Mouse (Mus musculus) CD4-positive, CD25-positive, alpha-beta regulatory T cell, adult 2 months (primary cell): ENCODE data around the gene Cit.

ENCODE experiments used
- DNase-seq: peaks from one replicate; pipeline ENCODE4 v3.0.0-alpha.2; 2012; ENCODE audit warnings: low read depth, low spot score

The Cit gene

DNA sequence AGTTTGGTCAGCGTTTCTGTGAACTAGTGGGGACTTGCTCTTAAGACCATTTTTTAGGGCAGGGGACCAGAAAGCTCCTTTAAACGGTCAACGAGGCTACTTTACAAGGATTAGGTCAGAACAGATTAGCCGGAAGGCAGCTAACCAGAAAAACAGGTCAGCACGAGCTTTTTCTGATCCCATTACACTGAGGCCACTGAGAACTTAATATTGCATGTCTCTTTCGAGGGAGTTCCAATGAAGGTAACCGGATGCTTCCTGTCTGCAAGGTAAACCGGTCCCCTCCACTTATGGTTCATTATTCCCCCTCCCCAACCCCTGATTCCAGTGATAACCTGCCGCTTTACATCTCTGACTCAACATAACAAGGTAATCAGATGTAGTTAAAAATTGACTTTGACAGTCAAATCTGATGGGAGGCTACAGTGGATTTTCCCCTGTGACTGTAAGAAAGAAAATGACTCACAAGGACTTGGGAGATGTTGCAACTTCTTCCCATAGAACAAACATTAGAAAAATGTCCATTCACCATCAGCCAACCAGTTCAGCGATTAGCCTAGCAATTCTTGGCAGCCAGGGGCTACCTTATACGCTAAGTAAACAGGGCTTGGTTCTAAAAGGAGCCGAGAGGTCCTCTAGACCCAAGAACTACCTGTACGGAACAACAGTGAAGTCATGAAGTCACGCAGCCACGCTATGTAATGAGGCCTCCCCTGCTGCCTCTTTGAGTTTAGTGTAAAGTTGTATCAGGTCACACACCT, 164.2 kb downstream of the Cit start:
- DNase-seq = no peak

- no peak for DNase-seq
Measured at GRCm38 (mm10) chr5:116009884-116010627, 165.0 kb downstream of the Cit start.

DNA sequence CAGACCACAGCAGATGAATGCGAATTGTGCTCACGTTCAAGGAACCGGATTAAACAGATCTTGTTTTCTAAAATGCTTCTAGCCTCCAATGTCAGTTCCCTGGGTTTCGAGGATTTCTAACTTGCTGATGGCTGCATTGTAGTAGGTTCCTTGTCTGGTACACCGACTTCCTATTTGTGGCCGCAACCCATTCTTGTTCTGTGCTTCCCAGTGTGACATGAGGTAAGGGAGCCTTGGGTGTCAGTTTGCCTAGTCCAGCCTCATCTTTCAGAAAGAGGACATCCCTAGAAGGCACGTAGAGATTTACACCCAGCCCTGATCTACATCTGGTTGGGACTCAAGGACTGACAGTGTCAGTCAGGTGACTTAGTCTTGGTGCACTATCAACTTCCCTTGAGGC, 166.6 kb downstream of the Cit start:
- DNase-seq = no peak

DNA sequence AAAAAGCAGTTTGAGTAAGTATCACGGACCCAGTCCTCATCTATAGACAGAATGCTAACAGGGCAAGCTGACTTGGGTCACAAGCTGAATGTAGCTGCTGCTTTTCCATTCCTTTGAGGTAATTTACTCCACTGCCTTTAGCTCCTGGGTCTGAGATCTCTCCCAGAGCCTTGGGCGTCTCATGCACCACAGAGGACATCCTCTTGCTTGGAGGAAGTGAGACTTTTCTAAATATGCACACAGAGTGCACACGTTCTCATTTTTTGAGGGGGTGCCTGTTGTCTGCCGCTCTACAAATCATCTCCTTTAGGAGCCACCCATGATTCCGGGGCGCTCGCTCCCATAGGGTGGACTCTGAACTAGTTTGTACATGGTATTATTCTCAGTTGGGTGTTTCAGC, 167.4 kb downstream of the Cit start:
- no peak for DNase-seq

GRCm38 (mm10) chr5:116013821-116014220, 168.7 kb downstream of the Cit start:
- DNase-seq = no peak

- no peak for DNase-seq
Measured at GRCm38 (mm10) chr5:116014237-116014636, 169.2 kb downstream of the Cit start.

GRCm38 (mm10) chr5:116016542-116016941, 171.5 kb downstream of the Cit start:
- DNase-seq = no peak

- no peak for DNase-seq
Measured at GRCm38 (mm10) chr5:116017391-116017790, 172.3 kb downstream of the Cit start.

DNA sequence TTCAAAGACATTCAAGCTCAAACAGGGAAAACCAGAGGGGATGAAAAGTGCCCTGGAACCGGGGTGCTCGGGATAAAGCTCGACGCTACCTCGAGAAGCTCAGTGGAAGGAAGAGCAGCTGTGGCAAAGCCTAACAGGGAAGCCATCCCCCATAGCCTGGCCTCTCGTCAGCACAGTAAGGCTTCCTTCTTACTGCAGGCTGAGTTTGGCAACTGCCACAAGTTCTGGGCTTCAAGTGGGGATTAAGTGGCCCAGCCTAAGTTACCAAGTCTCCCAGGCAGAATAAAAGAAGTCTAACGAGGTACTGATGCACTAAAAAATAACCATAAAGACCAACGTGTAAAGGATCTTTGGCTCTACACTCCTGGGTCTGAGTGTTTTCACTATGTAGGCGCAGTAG, 173.1 kb downstream of the Cit start:
- no peak for DNase-seq

DNA sequence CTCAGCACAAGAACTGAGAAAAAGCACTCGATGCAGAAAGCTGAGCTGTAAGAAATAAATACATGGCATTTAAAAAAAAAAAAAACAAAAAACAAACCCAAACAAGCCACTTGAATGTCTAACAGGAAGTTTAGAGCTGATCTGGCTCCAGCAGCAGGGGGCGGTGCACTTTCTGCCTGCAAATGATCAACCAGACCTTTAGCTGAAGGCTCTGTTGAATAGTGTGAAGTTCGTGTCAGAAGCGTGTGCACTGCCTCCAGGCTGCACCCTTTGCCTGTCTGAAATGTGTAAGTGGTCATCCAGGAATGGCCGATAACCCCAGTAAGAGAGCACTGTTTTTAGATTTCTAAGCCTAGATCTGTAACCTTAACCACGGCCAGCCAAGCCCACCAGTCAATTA, 173.7 kb downstream of the Cit start:
- no peak for DNase-seq

GRCm38 (mm10) chr5:116019371-116019770, 174.3 kb downstream of the Cit start:
- DNase-seq = no peak

GRCm38 (mm10) chr5:116021552-116021951, 176.5 kb downstream of the Cit start:
- no peak for DNase-seq

DNA sequence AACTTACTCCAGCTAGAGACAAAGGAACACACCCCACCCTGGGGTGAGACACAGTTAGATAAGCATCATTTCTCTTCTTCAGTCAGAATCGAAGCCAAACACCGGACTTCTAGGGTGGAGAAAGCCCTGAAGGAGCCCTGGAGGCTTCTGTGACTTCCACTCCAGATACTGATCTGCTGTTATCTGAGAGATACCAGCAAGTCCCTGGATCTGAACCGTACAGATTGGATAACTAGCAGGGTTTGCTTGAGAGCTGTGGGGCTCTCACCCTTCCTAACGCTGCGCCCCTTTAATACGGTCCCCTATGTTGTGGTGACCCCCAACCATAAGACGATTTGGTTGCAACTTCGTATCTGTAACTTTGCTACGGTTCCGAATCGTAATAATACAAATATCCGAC, 177.1 kb downstream of the Cit start:
- no peak for DNase-seq

DNA sequence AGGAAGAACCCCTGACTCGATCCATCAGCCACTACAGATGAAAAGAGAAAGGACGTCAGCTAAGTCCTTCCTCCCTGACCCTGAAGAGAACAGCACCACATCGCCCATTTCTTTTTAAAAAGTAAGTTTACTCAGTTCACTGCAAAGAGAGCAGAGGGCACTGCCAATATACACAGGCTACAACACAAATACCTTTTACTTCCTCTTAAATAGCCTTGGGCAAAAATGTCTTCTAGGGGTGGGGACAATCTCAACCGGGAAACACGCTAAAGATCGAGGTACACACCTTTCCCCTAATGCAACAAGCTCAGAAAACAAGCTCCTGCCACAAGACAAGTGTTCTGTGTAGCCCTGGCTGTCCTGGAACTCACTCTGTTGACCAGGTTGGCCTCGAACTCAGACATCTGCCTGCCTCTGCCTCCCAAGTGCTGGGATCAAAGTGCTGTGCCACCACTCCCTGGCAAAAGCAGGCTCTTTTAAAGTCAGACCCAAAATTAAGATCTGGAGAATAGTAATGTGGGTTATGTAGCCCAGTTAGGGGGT, 177.7 kb downstream of the Cit start:
- DNase-seq = no peak

- no peak for DNase-seq
Measured at GRCm38 (mm10) chr5:116023251-116023661, 178.2 kb downstream of the Cit start.

DNA sequence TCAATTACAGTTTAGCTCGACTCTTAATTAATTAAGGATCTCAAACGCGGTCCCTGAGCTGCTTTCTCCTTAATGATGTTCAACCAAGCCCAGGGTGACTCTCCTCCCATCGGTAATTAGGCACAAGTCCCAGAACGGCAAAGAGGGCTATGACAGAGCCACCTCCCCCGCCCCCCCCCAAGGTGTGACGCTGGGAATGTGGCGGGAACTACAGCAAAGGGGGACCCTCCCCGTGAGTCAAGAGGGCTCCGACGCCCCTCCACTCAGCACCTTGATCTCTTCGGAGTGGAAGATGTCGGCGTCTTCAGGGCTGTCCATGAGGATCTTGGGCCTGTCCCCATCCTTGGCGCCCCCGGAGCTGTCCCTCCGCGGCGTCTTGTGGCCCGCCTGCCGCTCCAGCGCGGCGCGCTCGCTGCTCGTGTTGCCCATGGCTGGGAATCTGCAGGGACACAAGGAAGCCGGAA, 178.8 kb downstream of the Cit start:
- no peak for DNase-seq

DNA sequence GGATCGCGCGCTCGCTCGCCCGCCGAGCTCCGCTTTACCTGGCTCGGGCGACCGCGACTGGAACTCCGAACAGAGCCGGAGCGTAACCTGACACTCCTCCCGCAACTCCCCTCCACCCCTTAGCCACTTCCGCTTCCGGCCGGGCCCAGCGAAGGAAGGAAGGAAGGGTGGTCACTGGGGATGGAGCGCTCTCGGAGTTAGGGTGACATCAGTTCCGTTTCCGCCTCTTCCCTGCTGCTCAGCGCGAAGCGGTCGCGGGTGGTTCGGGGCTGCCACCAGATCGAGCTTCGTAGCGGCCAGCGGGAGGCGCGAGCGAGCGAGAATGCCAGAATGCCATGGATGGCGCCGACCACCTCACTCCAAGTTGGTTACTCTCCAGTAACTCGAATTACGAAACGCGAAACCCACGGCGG, 179.3 kb downstream of the Cit start, which contains the start of gene Prkab1:
Prkab1 (minus strand) TSS at position 182 of the 413 bp plus-strand sequence.
- peak; percentile 95 for DNase-seq

GRCm38 (mm10) chr5:116026107-116026506, 181.0 kb downstream of the Cit start:
- DNase-seq = no peak

DNA sequence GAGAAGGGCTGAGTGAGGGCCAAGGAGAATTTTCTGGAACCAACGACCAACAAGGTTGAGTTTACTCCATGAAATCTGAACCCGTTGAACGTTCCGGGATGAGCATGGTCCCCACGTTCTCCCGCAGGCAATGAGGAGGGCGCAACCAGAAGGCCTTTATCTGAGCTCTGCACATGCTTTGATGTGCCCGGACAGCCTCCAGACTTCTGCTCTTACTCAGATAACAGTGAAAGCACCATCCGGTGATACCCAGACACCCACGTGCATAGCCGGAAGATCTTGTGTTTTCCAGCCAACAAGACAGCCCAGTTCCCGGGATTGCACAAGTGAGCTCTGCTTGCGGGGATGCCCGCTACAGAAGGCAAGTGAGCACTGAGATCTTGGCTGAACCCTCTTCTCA, 181.5 kb downstream of the Cit start:
- no peak for DNase-seq

GRCm38 (mm10) chr5:116029071-116029470, 184.0 kb downstream of the Cit start:
- DNase-seq = peak; percentile 83

GRCm38 (mm10) chr5:116030566-116031189, 185.6 kb downstream of the Cit start:
- DNase-seq = peak; percentile 20

- peak; percentile 85 for DNase-seq
Measured at GRCm38 (mm10) chr5:116031190-116031577, 186.1 kb downstream of the Cit start.
